Mouse (Mus musculus) gastrocnemius, postnatal 4 days (tissue): ENCODE data around the gene Sh2b3. TPM values are rescaled to one million over a fixed set of nuclear protein-coding genes. Genes with fewer than 3 reads are reported as not detected.
A peak's percentile ranks its signal among the peaks of the same experiment; 100 is the strongest.

Source experiments
- DNase-seq, 2 experiments: peaks; one replicate each; pipeline ENCODE4 v3.0.0; 2021 to 2022; ENCODE audit warnings: low spot score in 2 of 2, mixed read lengths in 2 of 2
- total RNA-seq, 2 experiments: library from RNA; stranded (reverse); gene quantifications; 2 replicates each; pipeline ENCODE4 v1.2.3; 2021

Sh2b3 gene
- total RNA-seq, 2 experiments from 2014 or later: 29.4 to 30.0 TPM

DNA sequence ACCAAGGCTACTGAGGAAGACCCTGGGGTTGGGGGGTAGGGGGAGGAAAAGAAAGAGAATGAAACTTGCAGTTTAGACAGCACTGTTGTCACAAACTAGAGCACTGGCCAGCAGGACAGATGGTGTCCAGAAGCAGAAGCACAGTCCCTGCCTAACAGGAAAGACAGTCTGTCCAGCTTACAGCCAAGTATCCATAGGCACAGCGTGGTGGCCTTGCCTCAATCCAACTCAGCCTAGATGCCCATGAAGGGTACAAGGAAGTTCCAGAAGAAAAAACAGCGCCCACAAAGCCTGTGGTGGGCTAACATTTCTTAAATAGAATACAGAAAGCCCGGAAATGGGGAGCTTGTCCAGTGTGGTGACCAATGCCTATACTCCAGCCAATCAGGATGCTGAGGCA is 11.8 kb downstream of the Sh2b3 start:
- no peak for DNase-seq

DNA sequence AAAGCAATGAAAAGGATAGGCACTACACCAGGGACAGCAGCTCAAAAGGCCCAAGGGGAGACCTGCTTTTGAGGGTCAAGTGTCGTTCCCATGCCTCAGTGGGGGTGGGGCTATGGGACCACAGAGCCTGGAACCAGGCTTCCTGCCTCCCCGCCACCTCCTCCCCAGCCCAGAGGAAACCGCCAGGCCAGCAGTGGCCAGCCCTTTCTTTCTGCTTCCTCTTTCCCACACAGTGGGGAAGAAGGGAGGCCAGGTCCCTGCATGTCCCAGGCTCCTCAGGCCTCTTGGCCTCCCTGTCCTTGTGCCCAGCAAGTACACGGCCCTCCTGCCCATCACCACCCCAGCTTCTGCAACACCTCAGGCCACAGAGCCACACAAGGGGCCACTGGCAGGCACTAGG is 13.3 kb downstream of the Sh2b3 start:
- peak in 1 of 2 experiments; percentile 18 for DNase-seq

DNA sequence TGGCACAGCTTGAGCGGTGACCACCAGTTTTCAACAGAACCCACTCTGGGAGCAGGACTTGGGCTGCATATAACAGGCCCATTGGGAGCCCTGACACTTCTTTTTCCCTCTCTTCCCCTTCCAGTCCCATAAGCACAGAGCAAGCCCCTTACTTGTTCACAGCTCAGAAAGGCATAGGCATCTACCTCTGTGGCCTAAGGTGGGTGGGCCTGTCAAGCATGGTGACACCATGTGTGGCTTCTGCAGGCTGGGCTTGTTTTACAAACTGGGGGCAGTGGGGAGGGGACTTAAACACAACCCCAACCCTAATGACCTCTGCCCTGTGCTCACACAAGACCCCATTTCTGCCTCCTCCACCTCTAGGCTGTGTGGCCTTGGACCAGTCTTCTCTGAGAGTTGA is 13.8 kb downstream of the Sh2b3 start:
- no peak for DNase-seq

DNA sequence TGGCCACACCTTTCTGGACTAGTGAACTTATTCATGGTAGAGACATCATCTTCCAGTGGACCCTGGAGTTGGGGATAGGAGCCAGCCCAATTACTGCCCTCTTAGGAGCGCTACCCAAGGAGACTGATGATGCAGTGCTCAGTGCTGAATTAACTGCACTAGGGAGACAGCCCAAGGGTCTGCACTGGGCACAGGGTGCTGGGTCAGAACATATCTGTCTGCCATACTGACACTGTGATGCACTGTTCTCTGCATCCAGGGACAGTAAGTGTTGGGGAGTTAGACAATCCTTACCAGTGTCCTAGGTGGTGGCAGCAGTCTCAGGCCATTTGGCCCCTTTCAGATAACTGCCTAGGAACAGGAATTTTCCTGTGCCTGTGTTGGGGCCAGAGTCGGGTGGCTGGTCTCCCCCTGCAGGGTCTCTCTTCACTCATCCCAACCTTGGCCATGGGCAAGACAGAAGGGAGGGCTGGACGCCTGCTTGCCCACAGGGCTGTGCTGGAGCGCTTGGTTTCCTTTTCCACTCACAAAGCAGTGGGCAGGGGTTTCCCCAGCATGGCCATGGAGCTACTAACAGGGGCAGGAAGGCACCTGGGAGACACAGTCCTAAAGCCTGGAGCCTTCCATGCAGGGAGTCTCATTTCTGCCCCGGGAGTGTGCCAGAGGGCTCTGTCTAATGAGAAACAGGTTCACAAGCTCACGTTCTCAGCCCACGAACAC is 14.5 kb downstream of the Sh2b3 start:
- DNase-seq: no peak

DNA sequence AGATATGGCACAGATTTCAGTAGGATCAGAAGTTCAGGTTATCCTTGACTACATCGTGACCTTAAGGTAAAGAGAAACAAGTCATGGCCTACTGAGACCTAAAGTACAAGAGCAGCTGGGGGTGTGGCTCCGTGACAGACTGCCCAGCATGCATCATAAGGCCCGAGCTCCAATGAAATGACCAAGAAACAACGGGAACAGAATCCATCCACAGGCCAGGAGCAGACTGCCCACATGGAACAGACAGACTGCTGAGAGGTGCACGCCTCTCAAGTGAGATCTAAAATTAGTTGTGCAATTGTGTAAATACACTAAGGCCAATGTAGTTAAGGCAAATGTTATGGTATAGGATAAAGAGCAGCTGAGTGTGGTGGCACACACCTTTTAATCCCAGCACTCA is 15.9 kb downstream of the Sh2b3 start:
- DNase-seq: no peak

DNA sequence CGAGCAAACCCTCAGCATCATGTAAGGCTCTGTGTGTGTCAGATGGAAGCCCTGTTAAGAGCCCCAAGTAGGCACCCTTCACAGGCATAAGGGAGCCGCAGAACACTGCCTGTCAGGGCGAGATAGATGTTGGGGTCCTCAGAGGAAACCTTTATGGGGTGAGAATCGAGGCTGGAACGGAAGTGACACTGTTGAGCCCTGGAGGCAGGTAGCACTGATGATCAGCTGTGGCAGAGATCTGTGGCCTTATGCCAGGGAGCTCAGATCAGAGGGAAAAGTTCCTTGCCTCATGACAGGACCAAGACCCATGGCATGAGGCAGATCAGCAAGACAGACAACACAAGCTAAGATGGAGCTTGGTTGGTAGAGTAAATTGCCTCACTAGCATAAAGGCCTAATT is 16.3 kb downstream of the Sh2b3 start:
- no peak for DNase-seq

DNA sequence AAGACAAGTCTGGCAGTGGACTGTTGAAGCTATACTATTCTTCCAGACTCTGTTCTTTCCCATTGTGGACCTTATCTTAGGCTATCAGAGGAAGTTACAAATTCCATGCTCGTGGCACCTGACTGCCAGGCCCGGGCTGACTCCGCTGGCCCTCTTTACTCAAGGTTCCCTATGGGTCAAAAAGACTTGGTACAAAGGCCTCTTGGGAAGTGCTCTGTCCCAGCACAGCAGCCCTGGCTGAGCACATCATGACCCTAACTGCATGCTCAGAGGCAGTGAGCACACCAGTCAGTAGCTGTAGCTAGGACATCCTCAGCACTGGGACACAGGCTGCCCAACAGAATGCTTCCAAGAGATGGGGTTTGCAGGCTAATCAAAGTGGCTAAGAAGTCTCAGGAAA is 16.8 kb downstream of the Sh2b3 start:
- DNase-seq: no peak

DNA sequence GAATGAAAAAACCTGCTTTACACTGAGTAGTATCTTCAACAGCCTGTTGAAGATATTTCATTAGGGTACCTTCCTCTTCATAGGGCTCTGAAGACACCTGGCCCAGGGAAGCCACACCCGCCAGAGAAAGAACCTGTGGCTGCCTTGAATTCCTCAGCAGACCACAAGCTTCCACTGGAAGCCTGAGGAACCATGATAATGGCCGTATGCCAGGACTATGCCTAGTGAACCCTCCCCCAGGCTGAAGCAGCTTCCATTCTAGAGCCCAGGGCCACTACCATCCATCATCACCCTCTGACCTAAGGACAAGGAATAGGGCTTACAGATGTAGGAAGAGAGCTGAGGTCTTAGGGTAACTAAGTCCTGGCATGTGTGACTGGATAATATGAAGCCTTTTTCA is 17.3 kb downstream of the Sh2b3 start:
- no peak for DNase-seq

DNA sequence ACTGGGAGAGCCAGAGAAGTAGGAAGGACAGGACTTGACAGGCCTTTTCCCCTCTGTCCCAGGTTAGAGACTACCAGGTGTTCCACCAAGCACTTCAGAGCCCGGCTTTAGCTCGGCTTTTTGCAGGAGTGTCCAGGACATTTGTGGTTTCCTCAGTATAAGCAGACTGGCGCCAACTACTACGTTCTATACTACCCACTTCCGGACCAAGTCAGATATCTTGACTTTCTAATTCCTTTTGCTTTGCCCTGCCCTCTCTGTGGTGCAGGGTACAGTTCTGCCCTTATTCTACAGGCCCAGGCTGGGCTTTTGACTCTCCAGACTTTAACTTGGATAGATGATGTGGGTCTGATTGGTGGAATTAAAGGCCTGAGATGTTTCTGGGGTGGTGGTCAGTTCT is 17.9 kb downstream of the Sh2b3 start:
- DNase-seq: no peak

DNA sequence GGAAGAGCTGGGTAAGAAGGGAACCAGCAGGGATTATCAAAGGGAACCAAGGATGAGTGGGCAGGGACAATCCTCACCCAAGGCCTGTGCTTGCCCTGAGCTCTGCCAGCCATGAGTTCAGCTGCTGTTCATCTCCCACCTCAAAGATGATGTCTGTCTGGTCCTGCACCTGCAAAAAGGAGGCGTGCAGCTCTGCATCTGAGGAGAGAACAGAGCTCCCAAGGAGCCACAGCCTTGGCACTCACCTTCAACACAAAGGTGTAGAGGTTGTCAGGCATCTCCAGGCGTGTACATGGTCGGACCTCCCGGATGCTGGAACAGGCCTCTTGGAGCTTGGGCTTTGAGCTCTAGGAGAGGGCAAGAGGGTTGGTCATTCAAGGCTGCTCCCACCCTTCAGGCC is 18.6 kb downstream of the Sh2b3 start:
- peak in 1 of 2 experiments; percentile 14 for DNase-seq

DNA sequence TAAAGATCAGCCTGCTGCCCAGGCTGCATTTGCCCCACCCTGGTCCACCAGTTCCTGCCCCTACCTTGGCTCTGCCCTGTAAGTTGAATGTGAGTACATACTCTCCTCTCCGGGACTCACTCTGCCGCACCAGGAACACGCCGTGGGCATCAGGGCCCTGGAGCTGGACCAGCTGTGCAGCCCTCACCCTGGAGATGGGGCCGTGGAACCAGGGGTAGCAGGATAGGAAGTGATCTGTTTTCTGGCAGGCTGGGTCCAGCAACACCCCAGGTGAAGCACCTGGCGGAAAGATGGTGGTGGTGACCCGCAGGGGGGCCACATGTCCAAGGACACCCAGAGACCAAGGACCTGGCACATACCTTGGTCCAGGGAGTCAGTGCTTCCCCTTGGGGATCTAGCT is 19.0 kb downstream of the Sh2b3 start:
- peak in 1 of 2 experiments; percentile 13 for DNase-seq

DNA sequence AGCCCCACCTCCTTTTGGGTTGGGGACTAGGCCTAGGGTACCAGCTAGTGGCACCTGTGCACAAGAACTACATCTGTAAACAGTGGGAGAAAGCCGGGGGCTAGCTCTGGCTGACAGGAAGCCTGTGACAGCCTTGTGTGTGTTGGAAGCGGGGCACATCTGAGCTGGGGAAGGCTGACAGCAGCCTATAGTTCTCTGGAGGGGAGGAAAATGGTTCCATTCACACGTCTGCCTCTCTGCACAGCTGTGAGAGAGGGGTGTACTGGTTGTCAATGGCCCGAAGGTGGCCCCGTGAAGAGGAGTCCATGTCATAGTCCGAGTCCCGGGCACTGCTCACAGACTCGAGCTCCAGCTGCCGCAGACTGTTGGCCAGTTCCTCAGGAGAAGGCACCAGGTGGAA is 19.9 kb downstream of the Sh2b3 start:
- no peak for DNase-seq

DNA sequence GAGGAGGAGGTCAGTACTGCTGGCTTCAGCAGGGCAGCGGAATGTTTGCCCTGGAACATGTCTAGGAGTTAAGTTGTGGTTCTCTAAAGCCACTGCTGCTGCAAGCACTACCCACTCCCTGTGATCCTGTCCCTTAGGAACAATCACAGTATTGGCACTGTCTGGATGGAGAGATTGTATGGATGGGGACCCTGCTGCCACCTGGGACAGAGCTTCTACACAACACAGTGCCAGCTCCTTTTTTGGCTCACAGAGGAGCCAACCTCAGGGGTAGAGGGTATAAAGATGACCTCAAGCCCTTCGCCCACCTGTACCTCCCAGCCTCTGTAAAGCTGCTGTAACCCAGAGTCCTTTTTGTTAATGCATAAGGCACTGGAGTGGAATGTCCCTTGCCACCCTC is 20.8 kb downstream of the Sh2b3 start:
- no peak for DNase-seq

DNA sequence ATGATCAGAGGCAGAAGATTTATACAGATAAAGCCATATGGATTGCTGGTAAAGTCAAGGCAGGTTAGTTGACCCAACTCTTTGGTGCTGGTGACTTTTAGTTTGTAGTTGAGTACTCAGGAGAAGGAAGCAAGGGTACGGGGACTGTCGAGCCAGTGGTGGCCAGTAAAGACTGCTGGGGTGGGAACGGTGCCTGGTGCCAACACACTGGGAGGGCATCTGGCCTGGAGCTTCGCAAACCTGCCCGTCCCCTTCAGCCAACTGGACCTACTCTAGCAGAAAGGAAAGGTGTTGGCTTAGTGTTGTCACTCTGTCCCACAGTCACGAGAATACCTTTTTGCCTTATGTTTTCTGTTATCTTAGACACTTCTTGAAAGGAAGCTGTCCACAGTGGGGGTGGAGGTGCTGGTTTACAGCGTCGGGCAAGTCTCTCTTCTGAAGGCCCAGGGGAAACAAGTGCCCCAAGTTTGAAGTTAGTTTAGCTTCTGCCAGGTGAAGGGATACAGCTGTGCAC is 21.5 kb downstream of the Sh2b3 start:
- no peak for DNase-seq

DNA sequence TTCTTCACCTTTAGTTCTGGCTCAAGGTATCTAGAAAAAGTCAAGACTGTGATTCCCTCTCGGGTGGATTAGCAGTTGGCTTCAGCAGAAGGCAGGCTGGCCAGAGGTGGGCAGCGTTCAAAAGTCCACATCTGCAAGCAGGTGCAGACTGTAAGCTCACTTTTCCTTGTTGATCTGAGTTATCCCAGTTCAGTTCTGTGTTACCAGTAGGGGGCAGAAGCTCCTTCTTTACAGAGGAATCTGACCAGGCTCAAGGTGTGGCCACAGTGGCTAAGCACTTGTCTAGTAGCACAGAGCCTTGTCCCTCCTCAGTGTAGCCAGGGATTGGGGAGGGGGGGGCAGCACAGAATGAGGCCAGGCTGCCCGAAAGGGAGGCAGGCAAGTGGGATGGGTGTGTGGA is 22.4 kb downstream of the Sh2b3 start:
- DNase-seq: peak in 1 of 2 experiments; percentile 64

DNA sequence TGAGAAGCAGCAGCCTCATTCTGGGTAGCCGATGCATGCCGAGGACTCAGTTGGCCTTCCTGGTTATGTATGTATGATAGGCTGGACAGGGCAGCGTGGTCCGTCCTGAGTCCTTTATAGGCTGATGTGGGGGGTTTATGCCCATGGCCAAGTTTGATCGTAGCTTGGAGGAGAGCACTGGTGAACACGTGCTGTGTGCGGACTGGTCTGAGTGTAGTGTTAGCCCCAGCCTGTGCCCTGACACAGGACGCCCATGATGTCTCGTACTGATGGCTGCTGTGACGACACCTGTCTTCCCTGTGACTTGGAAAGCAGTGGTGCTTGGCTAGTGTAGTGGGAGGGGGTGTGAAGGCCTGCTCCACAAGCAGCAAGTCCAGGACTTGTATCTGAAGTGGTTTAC is 23.7 kb downstream of the Sh2b3 start:
- no peak for DNase-seq

DNA sequence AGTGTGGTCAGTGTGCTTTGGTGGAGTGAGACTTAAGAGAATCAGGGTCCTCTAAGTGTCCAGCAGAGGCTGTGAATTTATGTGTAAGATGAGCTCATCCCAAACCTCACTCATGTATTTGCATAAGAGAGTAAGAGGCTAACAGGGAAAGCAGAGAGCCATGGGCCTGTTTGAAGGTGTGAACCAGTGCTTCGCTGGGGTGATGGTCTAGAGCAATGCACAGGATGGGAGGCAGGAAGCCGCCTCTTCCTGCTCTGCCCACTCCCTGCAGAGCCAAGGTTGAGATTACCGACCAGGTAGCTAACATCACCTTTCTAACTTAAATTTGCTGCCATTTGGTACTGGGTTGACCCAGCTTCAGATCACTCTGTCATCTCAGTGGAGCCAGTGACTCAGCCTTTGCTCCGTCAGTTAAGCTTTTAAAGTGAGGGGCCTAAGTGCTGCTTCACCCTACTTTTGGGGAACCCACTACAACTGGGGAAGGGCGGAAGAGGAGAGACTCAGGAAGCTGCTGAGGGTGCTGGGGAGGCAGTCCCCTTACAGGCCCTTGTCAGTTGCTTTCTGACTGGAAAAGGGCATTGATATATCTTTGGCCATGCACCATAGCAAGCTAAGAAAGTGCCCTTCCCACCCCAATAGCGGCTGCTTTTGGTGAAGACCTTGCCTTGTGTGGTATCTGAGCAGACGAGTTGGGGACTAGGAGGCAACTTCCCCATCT is 24.8 kb downstream of the Sh2b3 start:
- no peak for DNase-seq

DNA sequence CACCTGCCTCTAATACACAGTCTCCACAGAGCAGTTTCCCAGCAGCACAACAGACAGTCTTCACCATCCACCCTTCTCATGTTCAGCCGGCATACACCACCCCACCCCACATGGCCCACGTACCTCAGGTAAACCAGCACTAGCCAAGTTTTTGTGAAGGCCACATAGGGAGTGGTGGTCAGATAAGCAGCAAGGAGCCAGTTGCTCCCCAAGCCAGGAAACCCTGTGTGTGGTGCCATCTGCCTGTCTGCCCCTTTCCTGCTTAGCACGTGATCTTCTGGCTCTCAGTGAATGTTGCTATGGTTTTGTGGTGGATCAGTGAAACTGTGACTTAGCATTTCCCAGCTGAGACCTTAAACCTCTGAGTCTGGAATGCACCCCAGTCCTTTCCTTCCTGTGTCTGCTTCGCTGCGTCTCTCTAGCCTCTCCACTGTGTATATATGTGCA is 25.9 kb downstream of the Sh2b3 start:
- no peak for DNase-seq

DNA sequence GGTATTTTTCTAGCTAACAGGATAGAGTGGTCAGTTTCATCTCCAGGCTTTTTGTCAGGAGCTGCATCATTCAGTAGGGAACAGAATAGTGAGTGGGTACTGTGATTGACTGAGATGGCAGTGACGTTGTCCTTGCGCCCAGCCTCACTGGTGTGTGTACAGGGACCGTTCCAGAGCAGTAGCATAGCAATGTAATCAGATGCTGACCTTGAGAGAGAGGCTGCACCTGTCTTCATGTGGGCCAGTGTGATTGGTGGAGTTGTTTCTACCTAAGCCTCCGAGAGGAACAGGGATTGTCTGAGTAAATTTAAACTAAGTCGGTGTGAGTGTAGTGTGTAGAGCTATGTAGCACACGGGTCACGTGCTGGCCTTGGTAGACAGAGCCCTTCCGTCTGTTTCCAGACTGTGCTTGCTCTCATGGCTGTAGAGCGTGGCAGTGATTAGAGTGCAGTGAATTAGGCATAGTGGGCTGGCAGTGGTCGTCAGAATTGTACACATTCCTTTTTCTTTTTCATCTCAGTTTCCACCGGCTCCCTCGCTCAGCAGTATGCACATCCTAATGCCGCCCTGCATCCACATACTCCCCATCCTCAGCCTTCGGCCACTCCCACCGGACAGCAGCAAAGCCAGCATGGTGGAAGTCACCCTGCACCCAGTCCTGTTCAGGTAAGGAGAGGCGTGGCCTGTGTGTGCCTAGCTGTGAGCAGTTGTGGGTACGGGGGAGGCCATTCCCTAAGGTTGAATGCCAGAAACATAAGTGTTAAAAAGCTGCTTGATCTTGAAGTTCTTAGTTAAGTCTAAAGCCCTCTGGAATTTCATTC is 26.9 kb downstream of the Sh2b3 start:
- no peak for DNase-seq

DNA sequence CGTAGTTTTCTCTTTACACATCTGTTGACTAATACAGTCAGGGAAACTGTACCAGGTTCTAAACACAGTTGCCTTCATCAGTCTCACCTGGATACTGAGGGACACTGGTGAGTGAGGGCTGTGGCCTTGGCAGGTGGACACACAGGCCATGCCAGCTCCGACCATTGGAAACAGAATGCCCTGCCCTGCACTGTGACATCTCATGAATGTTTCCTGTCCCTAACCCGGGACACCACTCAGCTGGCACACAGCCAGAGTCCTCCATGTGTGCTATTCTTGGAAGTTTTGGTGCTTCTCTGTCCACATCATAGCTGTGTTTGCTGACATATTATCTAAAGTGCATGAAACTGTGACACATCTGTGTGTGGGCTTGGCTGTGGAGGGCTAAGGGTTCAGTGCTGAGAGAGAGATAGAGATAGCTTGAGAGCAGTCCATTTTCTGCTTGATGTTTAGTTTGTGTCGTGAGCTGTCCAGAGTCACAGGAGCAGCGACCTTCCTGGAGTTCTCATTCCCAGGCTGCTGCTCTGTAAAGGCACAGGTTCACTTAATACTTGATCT is 27.7 kb downstream of the Sh2b3 start:
- no peak for DNase-seq

DNA sequence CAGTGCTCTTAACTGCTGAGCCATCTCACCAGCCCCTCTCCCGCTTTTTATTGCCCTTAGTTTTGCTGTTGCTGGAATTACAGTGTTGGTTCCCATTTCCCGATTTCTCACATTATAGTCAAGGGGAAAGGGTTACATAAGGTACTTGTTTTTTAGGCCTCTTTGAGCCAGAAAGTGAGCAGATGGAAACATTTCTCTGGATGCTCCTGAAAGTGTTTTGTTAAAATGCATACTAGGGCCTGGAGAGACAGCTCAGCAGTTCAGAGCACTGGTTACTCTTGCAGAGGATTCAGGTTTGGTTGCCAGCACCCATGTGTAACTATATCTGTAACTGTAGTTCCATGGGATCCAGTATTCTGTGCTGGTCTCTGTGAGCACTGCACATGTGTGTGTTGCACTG is 29.2 kb downstream of the Sh2b3 start:
- DNase-seq: no peak

DNA sequence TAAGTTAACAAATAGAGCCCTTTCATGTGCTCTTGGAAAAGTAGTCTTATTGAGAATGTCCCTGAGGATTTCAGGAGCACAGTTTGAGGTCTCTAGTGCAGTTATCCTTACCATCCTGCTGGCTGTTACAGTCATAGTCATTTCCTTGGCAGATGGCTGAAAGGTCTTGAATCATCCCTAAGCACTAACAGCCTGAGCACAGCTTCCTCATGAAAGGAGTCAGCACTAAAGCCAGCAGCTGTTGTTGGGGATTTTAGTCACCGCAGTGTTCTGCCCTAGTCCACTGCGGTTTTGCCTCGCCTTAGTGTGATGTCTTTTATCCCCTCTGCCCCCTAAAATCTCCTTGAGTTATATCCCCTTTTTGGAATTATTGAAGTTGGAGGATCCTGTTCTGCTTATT is 30.3 kb downstream of the Sh2b3 start:
- DNase-seq: no peak
